Mouse (Mus musculus) monocyte, adult 5-6 weeks (primary cell): ENCODE results near the gene Kdm2b. TPM values are rescaled to one million over a fixed set of nuclear protein-coding genes. Genes with fewer than 3 reads are reported as not detected.

Experiments used
- ATAC-seq: fragments of 153-309, 156-312 bp; replicated peaks from 2 replicates; pipeline ENCODE4 v1.8.0; 2017; ENCODE audit warnings: mild to moderate bottlenecking; ENCODE audit not compliant: low TSS enrichment, insufficient number of reproducible peaks, severe bottlenecking, poor library complexity, low FRiP score
- total RNA-seq: library from RNA; stranded (forward); fragments of 200-1000, 200-491, 200-594 nt; gene quantifications from 3 replicates; pipeline ENCODE4 v1.2.3, GENCODE M21; 2017

The Kdm2b gene
- total RNA-seq, 1 experiment from 2014 or later, result 24.1 TPM

GRCm38 (mm10) chr5:123014753-123015701 is 25.4 kb upstream of the Kdm2b start, which contains the start of gene Orai1:
Gene Orai1 (plus strand): TSS chr5:123015074.
- peak; percentile 90 for ATAC-seq

GRCm38 (mm10) chr5:123013599-123014315 is 24.1 kb upstream of the Kdm2b start:
- 0 out of 2 replicates have a peak, but pooled peaks have one; percentile 36 for ATAC-seq

GRCm38 (mm10) chr5:123011705-123012104 is 22.1 kb upstream of the Kdm2b start:
- ATAC-seq, result no peak

GRCm38 (mm10) chr5:123010806-123011205 is 21.2 kb upstream of the Kdm2b start:
- ATAC-seq, result no peak

GRCm38 (mm10) chr5:123009873-123010272 is 20.2 kb upstream of the Kdm2b start:
- ATAC-seq, result no peak

GRCm38 (mm10) chr5:123008877-123009493 is 19.4 kb upstream of the Kdm2b start:
- no peak for ATAC-seq

GRCm38 (mm10) chr5:123005716-123006592 is 16.3 kb upstream of the Kdm2b start:
- no peak for ATAC-seq

GRCm38 (mm10) chr5:123000901-123001300 is 11.3 kb upstream of the Kdm2b start:
- ATAC-seq, result no peak

GRCm38 (mm10) chr5:122997205-122998204 is 7.9 kb upstream of the Kdm2b start:
- ATAC-seq, result no peak

- ATAC-seq, result no peak
These were observed 5.3 kb upstream of the Kdm2b start for GRCm38 (mm10) chr5:122994910-122995309.

- peak; percentile 76 for ATAC-seq
These were observed 4.8 kb upstream of the Kdm2b start for GRCm38 (mm10) chr5:122994303-122994846.

GRCm38 (mm10) chr5:122993811-122994210 is 4.2 kb upstream of the Kdm2b start:
- ATAC-seq, result no peak

GRCm38 (mm10) chr5:122991350-122992004 is 1.9 kb upstream of the Kdm2b start:
- ATAC-seq, result no peak

- ATAC-seq, result peak; percentile 61
These were observed 963 bp upstream of the Kdm2b start for GRCm38 (mm10) chr5:122990411-122991160.

- ATAC-seq, result peak; percentile 42; the same call in 1 of the 2 replicates
These were observed 560 bp downstream of the Kdm2b start for GRCm38 (mm10) chr5:122989001-122989525.
